Mouse (Mus musculus) lung, adult 2 months (tissue): ENCODE data around the gene Mrc2. TPM values are rescaled to one million over a fixed set of nuclear protein-coding genes. Genes with fewer than 3 reads are reported as not detected.

ENCODE experiments used
- DNase-seq: peaks from one replicate; pipeline ENCODE4 v3.0.0; 2022
- H3K4me1 ChIP-seq: fragments of 200-500 bp; 2 replicates; pipeline ENCODE4 v1.6.1; 2011; ENCODE audit warnings: low read length; ENCODE audit not compliant: control insufficient read depth, insufficient read depth
- H3K4me3 ChIP-seq: fragments of 200-500 bp; replicated peaks from 2 replicates; pipeline ENCODE3; 2011; ENCODE audit warnings: low read depth, mild to moderate bottlenecking, control low read depth, low read length; ENCODE audit errors: extremely low read depth
- CTCF ChIP-seq: fragments of 200-500 bp; IDR thresholded peaks from 2 replicates; pipeline ENCODE4 v1.5.1; 2011; ENCODE audit warnings: mild to moderate bottlenecking, low read length, control low read depth; ENCODE audit not compliant: insufficient read depth
- POLR2A ChIP-seq: fragments of 200-500 bp; IDR thresholded peaks from 2 replicates; pipeline ENCODE4 v1.6.1; 2011; ENCODE audit warnings: low read depth, mild to moderate bottlenecking, control low read depth, low read length, borderline replicate concordance; ENCODE audit errors: extremely low read depth
- WGBS: fragments of 180-500 bp; shearing (Covaris S2); methylation state at CpG from one replicate; pipeline ENCODE4 v1.1.7; 2018; 5-methylcytosine and 5-hydroxymethylcytosine counted together
- polyA plus RNA-seq: library from polyadenylated mRNA; depleted of rRNA; stranded (reverse); fragments of >200 nt; gene quantifications from 2 replicates; pipeline ENCODE4 v1.2.3, GENCODE M21; 2012; rRNA removed

Gene Mrc2
- polyA plus RNA-seq: 77.0 and 91.8 TPM in 2 replicates

- peak; percentile 68 for DNase-seq
- under 1% methylated on average over 72 of the region's 75 CpGs for WGBS
- H3K4me3 ChIP-seq: peak within 1 kb of the TSS; percentile 83
- peaks cover 11% of the 10 kb centered on the region for H3K4me1 ChIP-seq
- TF ChIP-seq CTCF (no peak), POLR2A (peak; percentile 63; the same call in 1 of the 2 replicates)
These were observed at the start of gene Mrc2 for GRCm38 (mm10) chr11:105292124-105293071. TSS of gene Mrc2 (plus strand) at chr11:105292643.

GRCm38 (mm10) chr11:105246369-105246768 is 46.1 kb upstream of the Mrc2 start:
- DNase-seq: no peak
- TF ChIP-seq POLR2A: no peak
- no peak for TF ChIP-seq CTCF
- Histone ChIP-seq H3K4me3 (no peak overlapping the region), H3K4me1 (no peaks in the 10 kb centered on the region; the same call in 1 of the 2 replicates)
- 50% methylated on average over 1 of the region's 1 CpGs for WGBS

GRCm38 (mm10) chr11:105246785-105247184 is 45.7 kb upstream of the Mrc2 start:
- Histone ChIP-seq H3K4me1 (no peaks in the 10 kb centered on the region; the same call in 1 of the 2 replicates), H3K4me3 (no peak overlapping the region)
- TF ChIP-seq POLR2A: no peak
- no peak for TF ChIP-seq CTCF
- 74% methylated on average over 6 of the region's 6 CpGs for WGBS
- no peak for DNase-seq

GRCm38 (mm10) chr11:105247321-105247720 is 45.1 kb upstream of the Mrc2 start:
- no peak for DNase-seq
- TF ChIP-seq POLR2A: no peak
- Histone ChIP-seq H3K4me3 (no peak overlapping the region), H3K4me1 (no peaks in the 10 kb centered on the region; the same call in 1 of the 2 replicates)
- 80% methylated on average over 5 of the region's 5 CpGs for WGBS

GRCm38 (mm10) chr11:105259733-105260132 is 32.7 kb upstream of the Mrc2 start:
- 51% methylated on average over 3 of the region's 3 CpGs for WGBS
- TF ChIP-seq CTCF: no peak
- TF ChIP-seq POLR2A: no peak
- Histone ChIP-seq H3K4me1 (no peaks in the 10 kb centered on the region; the same call in none of the 2 replicates), H3K4me3 (no peak overlapping the region)
- no peak for DNase-seq

DNA sequence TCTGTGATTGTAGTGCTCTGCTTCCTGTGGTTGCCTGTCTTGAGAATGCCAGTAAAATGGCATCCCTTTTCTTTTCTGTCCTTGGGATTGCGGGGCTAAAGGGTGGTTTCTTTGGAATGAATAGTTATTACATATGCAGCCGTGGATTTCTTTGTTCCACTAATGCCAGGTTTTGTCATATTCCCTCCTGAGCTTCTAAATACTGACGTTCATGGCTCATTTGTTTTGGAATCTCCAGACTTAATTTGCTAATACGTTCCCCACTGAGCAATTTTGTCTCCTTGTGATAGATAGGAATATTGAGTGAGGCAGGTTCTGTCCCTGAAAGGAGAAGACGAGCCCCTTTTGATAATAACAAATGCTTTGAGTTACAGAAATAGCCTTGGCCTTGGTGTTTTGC is 31.3 kb upstream of the Mrc2 start:
- Histone ChIP-seq H3K4me1 (no peaks in the 10 kb centered on the region; the same call in none of the 2 replicates), H3K4me3 (no peak overlapping the region)
- DNase-seq: no peak
- 81% methylated on average over 5 of the region's 5 CpGs for WGBS
- no peak for TF ChIP-seq CTCF
- no peak for TF ChIP-seq POLR2A

DNA sequence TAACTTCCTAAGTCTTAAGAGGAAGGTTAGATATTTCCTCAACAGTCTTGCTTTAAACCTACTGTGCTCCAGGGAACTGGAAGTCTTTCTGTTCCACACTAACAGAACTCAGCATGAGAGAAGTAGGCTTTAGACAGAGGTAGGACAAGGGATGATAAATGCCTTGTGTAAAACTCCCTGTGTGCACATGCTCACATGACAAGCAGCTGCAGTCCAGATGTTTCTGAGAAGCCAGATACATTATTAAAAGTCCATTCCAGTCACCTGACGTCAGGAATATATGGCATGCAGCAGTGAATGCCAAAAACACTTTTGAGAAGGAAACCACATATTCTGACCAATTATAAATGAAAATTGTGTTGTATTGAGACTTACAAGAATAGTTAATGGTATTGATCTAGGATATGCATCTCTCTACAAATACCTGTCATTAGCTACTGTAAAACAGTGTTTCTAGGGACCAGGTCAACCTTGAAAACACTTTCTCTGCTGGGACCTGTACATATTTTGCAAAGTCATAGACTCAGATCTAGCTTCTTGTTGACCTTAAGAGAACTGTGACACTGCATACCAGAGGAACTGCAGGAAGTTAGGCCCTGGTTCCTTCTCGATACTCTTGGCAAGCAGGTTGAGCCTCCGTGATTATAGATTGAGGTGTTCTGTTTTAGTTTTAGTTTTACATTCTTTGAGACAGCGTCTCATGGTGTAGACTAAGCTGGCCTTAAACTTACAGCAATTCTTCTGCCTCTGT is 30.7 kb upstream of the Mrc2 start:
- DNase-seq: no peak
- WGBS: 52% methylated on average over 4 of the region's 4 CpGs
- Histone ChIP-seq H3K4me1 (no peaks in the 10 kb centered on the region; the same call in none of the 2 replicates), H3K4me3 (no peak overlapping the region)
- TF ChIP-seq CTCF (no peak), POLR2A (no peak)

DNA sequence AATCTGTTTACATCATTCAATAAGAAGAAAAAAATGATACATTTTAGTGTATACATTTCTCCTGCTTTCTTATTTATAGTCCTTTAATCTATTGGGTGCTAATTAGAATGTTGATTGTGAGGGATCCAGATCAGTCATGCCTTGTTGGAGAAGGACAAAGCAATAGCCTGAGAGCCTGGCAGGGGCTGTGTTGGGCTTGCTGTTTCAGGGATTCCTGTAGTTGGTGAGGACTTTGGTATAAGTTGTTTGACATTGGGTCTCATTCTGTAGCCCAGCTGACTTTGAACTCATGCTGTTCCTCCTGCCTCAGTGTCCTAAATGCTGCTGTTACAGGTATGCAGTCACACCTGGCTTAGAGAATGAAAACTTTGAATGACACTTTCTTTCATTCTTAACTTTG is 27.9 kb upstream of the Mrc2 start:
- H3K4me3 ChIP-seq: no peak overlapping the region
- DNase-seq: no peak
- TF ChIP-seq CTCF (no peak), POLR2A (no peak)
- no peaks in the 10 kb centered on the region; the same call in none of the 2 replicates for H3K4me1 ChIP-seq

DNA sequence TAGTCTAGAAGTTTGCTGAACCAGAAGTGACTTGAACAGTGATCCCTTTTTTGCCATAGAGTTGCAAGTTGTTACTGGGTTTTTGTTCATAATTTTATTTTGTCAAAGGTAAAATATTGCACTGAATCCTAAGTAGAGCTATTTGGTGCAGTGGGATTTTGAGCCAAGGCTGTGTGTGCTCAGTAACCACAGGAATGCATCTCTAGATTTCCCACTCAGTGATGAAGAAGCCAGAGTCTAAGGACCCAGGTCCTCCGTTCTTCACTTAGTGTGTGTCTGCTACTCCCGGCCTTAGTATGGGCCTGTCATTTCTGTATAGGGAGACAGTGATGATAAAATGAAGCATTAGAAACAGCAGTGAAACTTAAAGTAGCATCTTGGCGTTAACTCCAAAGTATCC is 27.5 kb upstream of the Mrc2 start:
- no peaks in the 10 kb centered on the region; the same call in none of the 2 replicates for H3K4me1 ChIP-seq
- DNase-seq: no peak
- TF ChIP-seq CTCF (no peak), POLR2A (no peak)
- no peak overlapping the region for H3K4me3 ChIP-seq
- WGBS: 75% methylated on average over 3 of the region's 3 CpGs

DNA sequence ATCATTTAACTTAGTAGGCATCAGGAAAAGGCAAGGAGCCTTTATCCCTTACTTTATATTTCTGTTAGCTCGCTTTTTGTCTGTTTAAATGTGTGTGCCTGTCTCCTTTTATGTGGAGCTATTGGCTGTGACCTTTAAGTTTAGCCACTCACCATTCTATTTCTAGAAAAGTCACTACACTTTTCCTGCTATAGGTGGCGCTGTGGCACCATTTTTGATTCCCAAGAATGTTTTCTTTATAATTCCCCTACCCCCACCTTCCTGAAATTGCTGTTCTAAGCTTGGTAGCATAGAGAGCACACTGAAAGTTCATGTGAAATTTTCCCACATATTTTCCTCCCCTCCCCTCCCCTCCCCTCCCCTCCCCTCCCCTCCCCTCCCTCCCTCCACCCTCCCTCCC is 22.3 kb upstream of the Mrc2 start:
- Histone ChIP-seq H3K4me1 (no peaks in the 10 kb centered on the region), H3K4me3 (no peak overlapping the region)
- 25% methylated on average over 2 of the region's 2 CpGs for WGBS
- DNase-seq: peak; percentile 58
- TF ChIP-seq CTCF (no peak), POLR2A (no peak)

DNA sequence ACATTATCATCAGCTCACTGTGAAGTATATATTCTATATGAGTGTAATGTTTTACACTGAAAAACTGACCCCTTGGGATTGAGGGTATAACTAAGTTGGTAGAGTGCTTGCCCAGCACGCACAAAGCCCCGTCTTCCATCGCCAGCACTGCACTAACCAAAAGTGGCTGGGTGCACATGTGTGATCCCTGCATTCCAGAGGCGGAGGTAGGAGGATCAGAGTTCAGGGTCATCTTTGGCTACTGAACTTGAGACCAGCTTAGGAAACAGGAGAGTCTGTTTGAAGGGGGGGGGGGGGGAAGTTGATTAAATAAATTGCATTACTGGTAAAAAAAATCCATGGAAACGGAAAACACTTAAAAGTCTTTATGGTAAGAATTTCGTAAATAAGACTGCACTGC is 12.0 kb upstream of the Mrc2 start:
- TF ChIP-seq POLR2A: no peak
- no peak for TF ChIP-seq CTCF
- WGBS: 83% methylated on average over 6 of the region's 6 CpGs

More for the DNA sequence above, 12.0 kb upstream of the Mrc2 start:
- Histone ChIP-seq H3K4me3 (no peak overlapping the region), H3K4me1 (peaks cover 9% of the 10 kb centered on the region)
- DNase-seq: no peak
